Mouse (Mus musculus) limb, embryonic 11.5 days (tissue): Measurements from ENCODE around the gene Bzw2. TPM values are rescaled to one million over a fixed set of nuclear protein-coding genes. Genes with fewer than 3 reads are reported as not detected.

Experiments
- ATAC-seq: fragments of 200-750 bp; cut with Nextera tagmentation; 2 replicates; pipeline ENCODE4 v1.8.0; 2017; ENCODE audit warnings: low read depth; ENCODE audit not compliant: insufficient number of reproducible peaks, low FRiP score, low TSS enrichment
- DNase-seq: peaks from one replicate; pipeline ENCODE4 v3.0.0-alpha.2; 2015; ENCODE audit warnings: low spot score
- H3K27ac ChIP-seq: fragments of 300-500 bp; sonication (generic); replicated peaks from 2 replicates; pipeline ENCODE4 v1.5.1; 2014; ENCODE audit warnings: low read depth, mild to moderate bottlenecking, low read length
- H3K27me3 ChIP-seq: fragments of 300-500 bp; sonication (generic); 2 replicates; pipeline ENCODE4 v1.6.1; 2014; ENCODE audit warnings: mild to moderate bottlenecking, low read length, mixed read lengths; ENCODE audit not compliant: control insufficient read depth, insufficient read depth
- H3K36me3 ChIP-seq: fragments of 300-500 bp; sonication (generic); 2 replicates; pipeline ENCODE4 v1.6.1; 2014; ENCODE audit warnings: mild to moderate bottlenecking, low read length, moderate library complexity, mixed read lengths; ENCODE audit not compliant: control insufficient read depth, insufficient read depth
- H3K4me1 ChIP-seq: fragments of 300-500 bp; sonication (generic); 2 replicates; pipeline ENCODE4 v1.6.1; 2014; ENCODE audit warnings: low read length, mixed read lengths; ENCODE audit not compliant: control insufficient read depth, insufficient read depth
- H3K4me2 ChIP-seq: fragments of 300-500 bp; sonication (generic); 2 replicates; pipeline ENCODE4 v1.6.1; 2014; ENCODE audit warnings: low read depth, mild to moderate bottlenecking, moderate library complexity; ENCODE audit not compliant: severe bottlenecking
- H3K4me3 ChIP-seq: fragments of 300-500 bp; sonication (generic); 2 replicates; pipeline ENCODE4 v1.5.1; 2014; ENCODE audit warnings: low read depth, low read length
- H3K9ac ChIP-seq: fragments of 300-500 bp; sonication (generic); 2 replicates; pipeline ENCODE4 v1.6.1; 2014; ENCODE audit warnings: mild to moderate bottlenecking, low read length
- H3K9me3 ChIP-seq: fragments of 300-500 bp; sonication (generic); 2 replicates; pipeline ENCODE4 v1.6.1; 2016; ENCODE audit warnings: low read length; ENCODE audit not compliant: control insufficient read depth
- WGBS: fragments of 180-500 bp; shearing (Covaris S2); extraction: QIAGEN DNeasy Blood & Tissue Kit; methylation state at CpG from one replicate; pipeline ENCODE4 v1.1.7; 2014; 5-methylcytosine and 5-hydroxymethylcytosine counted together
- polyA plus RNA-seq: library from polyadenylated mRNA; unstranded; fragments of >200 nt; fragmentation: Nextera tagmentation; extraction: Ambion mirVana; gene quantifications from 2 replicates; pipeline ENCODE4 v1.2.1, GENCODE M21; 2014

Bzw2 gene
- polyA plus RNA-seq, 1 experiment from 2014 or later: 328 TPM

- Histone ChIP-seq H3K27me3 (no peaks in the 10 kb centered on the region), H3K4me2 (no peak overlapping the region), H3K9me3 (no peaks in the 10 kb centered on the region), H3K36me3 (peaks cover 26% of the 10 kb centered on the region), H3K4me1 (no peaks in the 10 kb centered on the region), H3K9ac (no peak overlapping the region), H3K27ac (no peak overlapping the region), H3K4me3 (no peak overlapping the region)
- ATAC-seq: no peak
- WGBS: 88% methylated on average over 4 of the region's 4 CpGs
- DNase-seq: no peak
Observed at GRCm38 (mm10) chr12:36103592-36103910, 54.3 kb downstream of the Bzw2 start.

DNA sequence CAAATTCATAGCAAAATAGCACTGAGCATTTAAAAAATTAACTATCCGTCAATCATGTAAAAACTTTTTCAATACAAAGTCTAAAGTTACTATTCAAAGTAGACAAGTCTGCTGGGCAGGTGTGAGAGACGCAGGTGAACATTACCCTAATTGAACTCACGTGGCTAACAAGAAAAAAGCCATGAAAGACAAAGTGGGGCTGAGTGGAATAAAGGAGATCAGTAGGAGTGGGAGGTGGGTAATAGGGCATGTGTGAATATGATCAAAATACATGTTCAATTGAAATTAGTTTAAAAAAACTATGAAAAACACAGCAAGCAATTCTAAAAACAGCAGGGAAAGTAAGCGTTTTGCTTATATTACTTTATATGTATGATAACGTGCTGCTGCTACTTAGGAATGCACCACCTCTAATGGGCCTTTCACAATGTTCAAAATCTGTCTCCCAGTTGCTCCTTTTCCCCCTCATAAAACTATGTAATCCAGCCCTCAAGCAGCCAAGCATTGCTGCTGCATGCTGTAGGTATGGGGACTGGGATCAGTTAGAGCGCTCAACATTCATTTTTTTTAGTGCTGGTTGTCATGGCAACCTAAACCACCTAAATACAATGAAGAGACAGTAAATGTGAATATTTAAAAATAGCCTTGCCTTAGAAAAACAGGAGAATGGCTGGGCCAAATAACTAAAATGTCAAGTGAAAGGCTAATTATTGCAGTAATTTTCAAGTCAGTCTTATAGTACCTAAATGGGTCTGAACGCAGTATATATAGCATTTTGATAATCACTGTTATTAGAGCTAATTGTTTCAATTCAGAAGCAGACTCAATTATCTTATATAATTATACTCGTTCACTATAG lies 54.9 kb downstream of the Bzw2 start:
- Histone ChIP-seq H3K9me3 (no peaks in the 10 kb centered on the region), H3K4me1 (no peaks in the 10 kb centered on the region), H3K27ac (no peak overlapping the region), H3K4me2 (no peak overlapping the region), H3K27me3 (no peaks in the 10 kb centered on the region), H3K4me3 (no peak overlapping the region), H3K36me3 (peaks cover 22% of the 10 kb centered on the region), H3K9ac (no peak overlapping the region)
- no peak for DNase-seq
- ATAC-seq: no peak
- 94% methylated on average over 8 of the region's 8 CpGs for WGBS

DNA sequence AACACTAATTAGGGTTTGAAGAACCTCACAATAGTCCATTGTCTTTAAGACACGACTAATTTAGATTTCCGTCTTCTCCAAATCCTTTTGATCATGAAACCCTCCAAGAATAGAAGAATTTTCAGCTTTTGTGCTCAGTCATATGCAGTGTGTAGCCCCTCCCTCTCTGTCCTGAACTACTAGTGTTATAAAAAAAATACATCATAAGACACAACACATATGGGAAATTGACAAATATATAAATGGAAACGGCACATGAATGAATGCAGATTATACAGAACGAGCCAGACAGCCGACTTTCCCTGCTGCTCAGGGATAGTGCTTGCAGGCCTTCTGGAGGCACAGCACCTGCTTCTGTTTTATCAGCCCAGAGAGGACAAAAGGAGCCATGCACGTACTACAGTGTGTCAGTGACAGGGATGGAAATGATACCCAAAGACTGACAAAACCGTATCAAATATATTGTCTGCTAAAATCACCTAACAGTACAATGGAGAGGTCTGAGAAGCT lies 62.5 kb downstream of the Bzw2 start:
- Histone ChIP-seq H3K4me2 (no peak overlapping the region), H3K9me3 (no peaks in the 10 kb centered on the region), H3K36me3 (peaks cover 11% of the 10 kb centered on the region; the same call in 1 of the 2 replicates), H3K4me3 (no peak overlapping the region), H3K9ac (no peak overlapping the region), H3K4me1 (no peaks in the 10 kb centered on the region), H3K27me3 (no peaks in the 10 kb centered on the region), H3K27ac (no peak overlapping the region)
- ATAC-seq (no peak), DNase-seq (no peak)
- 89% methylated on average over 7 of the region's 7 CpGs for WGBS

DNA sequence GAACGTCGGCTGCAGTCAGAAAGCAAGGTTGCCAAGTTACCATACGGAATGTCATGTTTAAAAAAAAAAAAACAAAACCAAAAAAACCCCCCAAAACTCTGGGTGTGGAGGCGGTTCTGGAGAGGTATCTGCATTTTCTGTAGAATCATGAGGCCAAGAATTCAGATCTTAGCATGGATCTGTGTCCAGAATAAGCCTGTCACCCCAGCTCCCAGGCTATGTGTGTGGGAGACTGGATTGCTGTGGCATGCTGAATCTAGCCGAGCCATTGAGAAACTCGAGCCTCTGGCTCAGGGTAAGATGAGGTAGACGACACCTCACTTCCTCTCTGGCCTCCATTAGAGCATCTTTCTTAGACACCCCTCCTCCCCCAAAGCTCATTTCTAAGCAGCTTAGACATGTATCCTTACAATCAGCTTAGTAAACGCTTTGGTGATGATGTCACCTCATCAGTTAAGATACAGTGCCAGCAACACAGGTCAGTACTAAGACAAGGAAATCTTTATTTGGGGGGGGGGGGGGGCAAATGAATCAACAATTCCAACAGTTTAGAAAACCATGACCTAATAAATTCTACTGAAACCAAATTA lies 64.7 kb downstream of the Bzw2 start:
- peaks cover 11% of the 10 kb centered on the region; the same call in 1 of the 2 replicates for H3K36me3 ChIP-seq
- no peak overlapping the region for H3K27ac ChIP-seq
- no peaks in the 10 kb centered on the region for H3K4me1 ChIP-seq
- H3K4me2 ChIP-seq: no peak overlapping the region
- H3K9ac ChIP-seq: no peak overlapping the region
- H3K4me3 ChIP-seq: no peak overlapping the region
- DNase-seq: no peak
- H3K27me3 ChIP-seq: no peaks in the 10 kb centered on the region
- no peaks in the 10 kb centered on the region for H3K9me3 ChIP-seq
- 87% methylated on average over 8 of the region's 8 CpGs for WGBS
- no peak for ATAC-seq

GRCm38 (mm10) chr12:36091964-36092363 lies 65.9 kb downstream of the Bzw2 start:
- H3K9me3 ChIP-seq: no peaks in the 10 kb centered on the region
- H3K9ac ChIP-seq: no peak overlapping the region
- ATAC-seq (no peak), DNase-seq (no peak)
- no peaks in the 10 kb centered on the region for H3K4me1 ChIP-seq
- 97% methylated on average over 10 of the region's 10 CpGs for WGBS
- no peaks in the 10 kb centered on the region for H3K27me3 ChIP-seq
- no peak overlapping the region for H3K4me2 ChIP-seq
- no peak overlapping the region for H3K4me3 ChIP-seq
- H3K27ac ChIP-seq: no peak overlapping the region
- peaks cover 10% of the 10 kb centered on the region; the same call in 1 of the 2 replicates for H3K36me3 ChIP-seq

DNA sequence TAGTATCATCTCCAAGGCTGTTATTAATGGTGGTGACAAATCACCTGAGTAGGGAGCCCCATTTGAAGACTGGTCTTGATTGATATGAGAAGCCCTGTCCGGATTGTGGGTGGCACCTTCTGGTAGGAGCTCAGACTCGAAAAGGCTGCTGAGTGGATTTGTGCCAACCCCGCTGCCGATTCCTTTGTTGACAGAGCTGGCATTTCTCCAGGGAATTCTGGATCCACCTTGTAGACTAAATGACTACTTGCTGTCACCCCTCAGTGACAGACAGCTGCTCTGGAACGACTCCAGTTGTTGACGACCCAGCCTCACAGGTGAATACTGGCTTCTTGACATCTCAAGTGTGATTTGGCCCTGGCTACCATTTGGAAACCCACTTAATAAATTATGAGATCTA lies 68.7 kb downstream of the Bzw2 start:
- Histone ChIP-seq H3K4me1 (no peaks in the 10 kb centered on the region), H3K4me3 (no peak overlapping the region), H3K27me3 (no peaks in the 10 kb centered on the region), H3K9me3 (no peaks in the 10 kb centered on the region), H3K36me3 (peaks cover 9% of the 10 kb centered on the region; the same call in 1 of the 2 replicates), H3K9ac (no peak overlapping the region), H3K27ac (no peak overlapping the region), H3K4me2 (no peak overlapping the region)
- DNase-seq: no peak
- WGBS: 93% methylated on average over 6 of the region's 6 CpGs
- no peak for ATAC-seq

DNA sequence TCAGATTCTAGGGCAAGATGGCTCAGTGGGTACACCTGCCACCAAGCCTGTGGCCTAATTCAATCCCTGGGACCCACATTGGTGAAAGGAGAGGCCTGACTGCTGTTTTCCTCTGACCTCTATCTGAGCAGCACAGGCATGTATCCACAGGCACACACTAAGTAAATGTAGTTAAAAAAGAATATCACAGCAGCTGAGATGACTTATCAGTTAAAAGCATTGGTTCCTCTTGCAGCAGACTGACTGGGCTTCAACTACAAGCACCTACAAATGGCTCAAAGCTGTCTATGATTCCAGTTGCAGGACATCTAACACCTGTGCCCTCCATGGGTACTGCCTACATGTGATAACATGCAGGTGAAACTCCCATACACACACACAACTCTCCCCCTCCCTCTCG lies 69.1 kb downstream of the Bzw2 start:
- Histone ChIP-seq H3K27me3 (no peaks in the 10 kb centered on the region), H3K9ac (no peak overlapping the region), H3K9me3 (no peaks in the 10 kb centered on the region), H3K4me2 (no peak overlapping the region), H3K4me1 (no peaks in the 10 kb centered on the region), H3K4me3 (no peak overlapping the region), H3K36me3 (peaks cover 9% of the 10 kb centered on the region; the same call in 1 of the 2 replicates), H3K27ac (no peak overlapping the region)
- WGBS: 95% methylated on average over 1 of the region's 1 CpGs
- DNase-seq (no peak), ATAC-seq (no peak)

GRCm38 (mm10) chr12:36085380-36085779 lies 72.5 kb downstream of the Bzw2 start:
- no peaks in the 10 kb centered on the region for H3K27me3 ChIP-seq
- H3K9ac ChIP-seq: no peak overlapping the region
- no peaks in the 10 kb centered on the region for H3K36me3 ChIP-seq
- no peak for DNase-seq
- H3K9me3 ChIP-seq: no peaks in the 10 kb centered on the region
- no peak overlapping the region for H3K4me3 ChIP-seq
- H3K4me2 ChIP-seq: no peak overlapping the region
- no peak overlapping the region for H3K27ac ChIP-seq
- no peak for ATAC-seq
- WGBS: 92% methylated on average over 2 of the region's 2 CpGs
- H3K4me1 ChIP-seq: no peaks in the 10 kb centered on the region
